Mouse (Mus musculus) left cerebral cortex, postnatal 4 days (tissue): ENCODE data around the gene Dnah10. TPM values are rescaled to one million over a fixed set of nuclear protein-coding genes. Genes with fewer than 3 reads are reported as not detected.
"Not testable (repeated sequence)": the region's sequence is repeated elsewhere in the genome, so short reads cannot be mapped to it uniquely, and the experiment has no call there.

ENCODE experiments used
- DNase-seq: peaks from one replicate; pipeline ENCODE4 v3.0.0-alpha.2; 2022
- intact Hi-C: fragments of 180-260 bp; cut with DNase I; formaldehyde crosslinking; loops from one replicate; pipeline ENCODE4 v1.15.1; 2025
- total RNA-seq, 2 experiments: library from RNA; stranded (reverse); gene quantifications; 2 replicates each; pipeline ENCODE4 v1.2.3; 2021

Dnah10 gene
- total RNA-seq: 1 to 10 TPM in 1 of 2 experiments, under 1 TPM in 1; 0.76 to 1.1 TPM

GRCm38 (mm10) chr5:124724997-124725396 lies at the start of gene Dnah10:
Gene Dnah10, plus strand, starts transcription at chr5:124725085.
- intact Hi-C loops: no loop called here
- peak; percentile 46 for DNase-seq

DNA sequence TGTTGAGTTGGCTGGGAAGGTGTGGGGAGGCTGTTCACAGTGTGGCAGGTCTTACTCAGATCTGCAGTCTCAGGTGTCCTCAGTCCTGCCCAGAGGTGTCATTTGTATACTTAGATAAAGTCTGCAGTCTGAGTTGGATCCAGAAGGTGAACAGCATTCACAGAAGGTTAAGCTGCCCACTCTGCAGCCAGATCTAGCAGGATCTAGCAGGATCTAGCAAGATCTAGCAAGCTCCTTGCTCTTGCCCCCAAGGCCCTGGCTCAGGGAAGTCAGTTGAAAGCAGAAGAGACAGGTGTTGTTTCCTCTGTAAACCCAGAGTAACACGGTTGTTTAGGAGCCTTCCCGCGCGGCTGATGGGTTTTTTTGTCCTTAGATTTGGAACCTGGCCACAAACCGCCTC lies 11.1 kb upstream of the Dnah10 start:
- DNase-seq: no peak
- intact Hi-C loops: no loop called here

- DNase-seq: no peak
Observed at GRCm38 (mm10) chr5:124715135-124715534, 9.8 kb upstream of the Dnah10 start.

DNA sequence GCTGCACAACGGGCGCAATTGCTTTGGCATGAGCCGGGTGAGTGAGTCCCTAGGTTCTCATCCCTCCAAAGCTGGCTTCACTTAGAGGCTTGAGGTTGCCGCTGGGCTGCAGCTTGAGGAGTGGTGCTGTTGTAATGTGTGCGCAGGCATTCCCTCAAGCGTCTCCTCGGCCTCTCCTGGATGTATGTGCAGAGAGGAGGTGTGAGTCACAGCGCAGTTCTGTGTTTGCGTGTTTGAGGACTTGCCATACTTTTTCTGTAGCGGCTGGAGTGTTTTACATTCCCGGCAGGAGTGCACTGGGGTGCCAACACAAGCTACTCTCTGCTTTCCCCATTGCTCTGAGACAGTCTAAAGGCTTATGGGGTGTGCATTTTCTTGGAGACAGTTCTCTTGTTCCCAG lies 6.9 kb upstream of the Dnah10 start:
- no peak for DNase-seq
- intact Hi-C loops: no loop called here

More at GRCm38 (mm10) chr5:124715135-124715534, 9.8 kb upstream of the Dnah10 start:
- intact Hi-C loops: no loop called here

DNA sequence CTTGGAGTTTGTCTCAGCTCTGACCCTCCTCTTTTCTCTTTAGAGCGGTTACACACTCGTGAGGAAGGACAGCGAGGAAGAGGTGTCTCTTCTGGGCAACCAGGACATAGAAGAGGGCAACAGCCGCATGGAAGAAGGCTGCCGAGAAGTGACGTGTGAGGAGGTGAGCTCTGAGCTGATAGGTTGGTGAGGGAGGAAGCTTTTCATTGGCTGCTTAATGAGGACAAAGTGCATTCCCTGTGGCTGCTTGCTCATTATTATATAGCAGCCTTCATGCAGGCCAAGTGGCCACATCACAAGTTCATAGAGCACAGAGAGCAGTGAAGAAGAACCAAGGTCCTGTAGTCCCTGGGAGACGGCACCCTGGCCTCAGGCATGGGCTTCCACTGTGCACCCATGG lies 6.5 kb upstream of the Dnah10 start:
- DNase-seq: no peak
- intact Hi-C loops: no loop called here

DNA sequence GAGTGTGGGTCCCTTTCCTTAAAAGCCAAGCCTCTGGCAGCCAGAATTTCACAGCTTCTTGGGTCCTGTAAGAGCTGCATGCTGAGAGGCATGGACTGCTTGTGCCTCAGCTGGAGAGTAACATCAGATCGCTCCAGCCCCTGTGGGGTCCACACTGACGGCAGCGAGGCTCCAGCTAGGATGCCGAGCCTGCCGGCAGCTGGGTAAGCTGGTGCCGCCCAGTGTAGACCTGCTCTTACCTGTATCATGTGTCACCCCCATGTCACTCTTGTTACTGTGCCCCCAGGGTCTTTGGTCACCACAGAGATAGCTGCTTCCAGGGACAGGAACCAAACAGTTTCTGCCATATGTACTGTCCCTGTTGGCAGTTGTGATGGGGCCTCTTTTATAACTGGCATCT lies 1.8 kb upstream of the Dnah10 start:
- intact Hi-C loops: no loop called here
- no peak for DNase-seq

- intact Hi-C loops: no loop called here
- no peak for DNase-seq
Observed at GRCm38 (mm10) chr5:124729662-124730206, 4.8 kb downstream of the Dnah10 start.

- intact Hi-C loops: no loop called here
Observed at GRCm38 (mm10) chr5:124733961-124734360, 9.1 kb downstream of the Dnah10 start.

GRCm38 (mm10) chr5:124741898-124742599 lies 17.2 kb downstream of the Dnah10 start:
- intact Hi-C loops: no loop called here
- DNase-seq: no peak

More at GRCm38 (mm10) chr5:124733961-124734360, 9.1 kb downstream of the Dnah10 start:
- DNase-seq: no peak

- intact Hi-C loops: no loop called here
- no peak for DNase-seq
Observed at GRCm38 (mm10) chr5:124743841-124744240, 19.0 kb downstream of the Dnah10 start.

- intact Hi-C loops: no loop called here
- no peak for DNase-seq
Observed at GRCm38 (mm10) chr5:124746220-124746619, 21.3 kb downstream of the Dnah10 start.

DNA sequence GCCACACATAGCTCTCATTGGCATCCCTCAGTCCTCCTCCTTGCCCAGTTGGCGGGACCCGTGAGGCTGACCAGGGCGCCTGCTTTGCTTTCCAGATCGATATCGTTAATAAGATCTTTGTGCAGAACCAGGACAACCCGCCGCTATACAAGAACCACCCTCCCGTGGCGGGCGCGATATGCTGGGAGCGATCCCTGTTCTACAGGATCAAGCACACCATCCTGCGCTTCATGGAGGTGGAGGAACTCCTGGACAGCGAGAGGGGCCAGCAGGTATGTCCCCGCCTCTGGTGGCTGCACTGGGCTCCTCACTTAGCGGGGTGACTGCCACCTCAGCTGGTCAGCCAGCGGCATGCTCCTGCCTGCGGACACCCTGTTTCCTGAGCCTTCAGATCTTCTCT lies 23.4 kb downstream of the Dnah10 start:
- intact Hi-C loops: no loop called here
- no peak for DNase-seq

DNA sequence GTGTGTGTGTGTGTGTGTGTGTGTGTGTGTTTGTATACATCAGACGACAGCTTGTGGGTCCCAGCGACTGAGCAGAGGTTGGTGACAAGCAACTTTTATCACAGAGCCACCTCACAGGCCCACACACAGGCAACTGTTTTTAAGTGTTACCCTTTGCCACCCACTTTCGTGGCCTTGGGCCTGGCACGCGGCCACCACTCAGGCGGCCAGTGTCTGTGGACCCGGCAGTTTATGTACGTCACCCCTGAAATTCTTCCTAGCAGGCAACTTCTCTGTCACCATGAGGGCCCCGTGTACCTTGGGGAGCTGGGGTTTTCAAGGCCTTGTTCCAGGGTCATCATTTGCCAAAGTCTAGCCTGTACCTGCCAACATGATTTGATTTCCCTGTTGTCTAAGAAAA lies 26.8 kb downstream of the Dnah10 start:
- intact Hi-C loops: no loop called here

GRCm38 (mm10) chr5:124761011-124761410 lies 36.1 kb downstream of the Dnah10 start:
- intact Hi-C loops: no loop called here
- DNase-seq: no peak

More for the DNA sequence above, 26.8 kb downstream of the Dnah10 start:
- DNase-seq: no peak

- DNase-seq: no peak
- intact Hi-C loops: no loop called here
Observed at GRCm38 (mm10) chr5:124761787-124762186, 36.9 kb downstream of the Dnah10 start.

- no peak for DNase-seq
- intact Hi-C loops: no loop called here
Observed at GRCm38 (mm10) chr5:124774552-124774951, 49.7 kb downstream of the Dnah10 start.

GRCm38 (mm10) chr5:124776289-124776688 lies 51.4 kb downstream of the Dnah10 start:
- DNase-seq, intact Hi-C loops: not testable (repeated sequence)

- intact Hi-C loops: no loop called here
- peak; percentile 81 for DNase-seq
Observed at GRCm38 (mm10) chr5:124777178-124777709, 52.4 kb downstream of the Dnah10 start.

DNA sequence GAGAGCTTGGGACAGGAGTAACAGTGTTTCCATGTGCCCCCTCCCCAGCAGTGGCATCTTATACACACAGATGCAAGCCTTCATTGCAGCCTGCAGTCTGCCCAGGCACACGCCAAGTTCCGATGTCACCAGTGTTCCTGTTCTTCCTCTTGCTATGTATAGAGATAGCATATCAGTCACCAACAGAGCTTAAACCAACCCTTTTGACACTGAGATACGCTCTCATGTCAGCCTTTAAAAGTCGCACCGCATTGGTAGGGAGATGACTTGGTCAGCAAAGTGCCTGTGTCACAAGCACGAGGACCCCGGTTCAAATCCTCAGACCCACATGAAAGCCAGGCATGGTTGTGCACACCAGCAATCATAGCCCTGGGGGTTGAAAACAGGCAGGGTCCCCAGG lies 55.0 kb downstream of the Dnah10 start:
- no peak for DNase-seq
- intact Hi-C loops: no loop called here

GRCm38 (mm10) chr5:124781696-124782095 lies 56.8 kb downstream of the Dnah10 start:
- intact Hi-C loops: no loop called here
- DNase-seq: no peak

DNA sequence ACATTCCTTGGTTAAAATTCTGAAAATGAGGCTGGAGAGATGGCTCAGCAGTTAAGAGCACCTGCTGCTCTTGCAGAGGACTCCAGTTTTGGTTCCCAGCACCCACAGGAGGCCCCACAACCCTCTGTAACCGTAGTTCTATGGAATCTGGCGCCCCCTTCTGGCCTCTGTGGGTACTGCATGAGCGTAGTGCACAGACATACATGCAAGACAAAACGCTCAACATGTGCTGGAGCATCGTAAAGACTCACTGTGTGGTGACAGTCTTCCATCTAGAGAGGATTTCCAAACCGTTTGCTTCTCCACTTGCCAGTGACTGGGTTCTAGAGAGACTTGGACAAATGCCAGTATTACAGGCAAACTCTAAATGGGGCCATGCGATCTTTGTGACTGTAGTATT lies 60.8 kb downstream of the Dnah10 start:
- intact Hi-C loops: no loop called here
- DNase-seq: no peak

GRCm38 (mm10) chr5:124792112-124792511 lies 67.2 kb downstream of the Dnah10 start:
- DNase-seq: no peak
- intact Hi-C loops: no loop called here
